ENCODE assay signal across 26 mouse cellular contexts in genomic region chr10:128642749-128643148, GRCm38 (mm10). TPM values are rescaled to one million over a fixed set of nuclear protein-coding genes. Genes with fewer than 3 reads are reported as not detected.
DNase-seq lines count a peak whose midpoint lies in the region; ATAC-seq lines count a peak whose summit lies in the region.
"Had no signal": no experiment of that assay in that cellular context is flagged by ENCODE, and none has a peak within 500 bp of the region (broad histone marks: within the 10 kb centered on the region; RNA-seq: fewer than 3 reads in every experiment).

No protein-coding gene starts in this region.

- no peak for ATAC-seq in hindbrain, embryonic 14.5 days (ENCODE audit: low FRiP score)
- no peak for ATAC-seq in hindbrain, embryonic 13.5 days (ENCODE audit: low FRiP score)
- ATAC-seq in neural tube, embryonic 13.5 days (ENCODE audit: low read depth), result no peak
- ATAC-seq in midbrain, embryonic 16.5 days, result no peak
- ATAC-seq: forebrain, embryonic 14.5 days; hindbrain, embryonic 16.5 days; intestine, postnatal 0 days had no signal

- H3K4me2 ChIP-seq in hindbrain, embryonic 14.5 days (replicated peaks), result no peak overlapping the region
- no peak overlapping the region; the same call in 1 of the 2 replicates for H3K4me2 ChIP-seq in hindbrain, embryonic 13.5 days
- peak overlapping the region; percentile 74; the same call in 1 of the 2 replicates for H3K4me2 ChIP-seq in neural tube, embryonic 13.5 days
- no peak overlapping the region for H3K4me2 ChIP-seq in midbrain, embryonic 16.5 days (ENCODE audit: low read length)
- H3K4me2 ChIP-seq: limb, embryonic 12.5 days; liver, embryonic 15.5 days; lung, embryonic 15.5 days had no signal

- WGBS in hindbrain, embryonic 14.5 days, result 88% methylated on average over 6 of the region's 6 CpGs
- WGBS in hindbrain, embryonic 13.5 days, result 86% methylated on average over 6 of the region's 6 CpGs
- WGBS in neural tube, embryonic 13.5 days, result 89% methylated on average over 6 of the region's 6 CpGs
- WGBS in midbrain, embryonic 16.5 days, result 87% methylated on average over 6 of the region's 6 CpGs

- no peaks in the 10 kb centered on the region for H3K9me3 ChIP-seq in hindbrain, embryonic 14.5 days (ENCODE audit: control insufficient read depth, low read length)
- no peaks in the 10 kb centered on the region for H3K9me3 ChIP-seq in hindbrain, embryonic 13.5 days
- no peaks in the 10 kb centered on the region for H3K9me3 ChIP-seq in neural tube, embryonic 13.5 days
- no peaks in the 10 kb centered on the region for H3K9me3 ChIP-seq in midbrain, embryonic 16.5 days (replicated peaks; ENCODE audit: control insufficient read depth, low read length, poor library complexity, severe bottlenecking)
- H3K9me3 ChIP-seq: heart, embryonic 10.5 days; heart, embryonic 15.5 days; limb, embryonic 12.5 days; liver, embryonic 15.5 days; lung, embryonic 15.5 days had no signal

- no peak overlapping the region for H3K27ac ChIP-seq in hindbrain, embryonic 14.5 days
- no peak overlapping the region for H3K27ac ChIP-seq in hindbrain, embryonic 13.5 days
- H3K27ac ChIP-seq in neural tube, embryonic 13.5 days (replicated peaks), result no peak overlapping the region
- H3K27ac ChIP-seq in midbrain, embryonic 16.5 days (ENCODE audit: low read length), result no peak overlapping the region
- H3K27ac ChIP-seq: heart, embryonic 15.5 days; limb, embryonic 12.5 days; liver, embryonic 15.5 days; lung, embryonic 15.5 days had no signal

- no peak overlapping the region for H3K4me3 ChIP-seq in hindbrain, embryonic 14.5 days (replicated peaks; ENCODE audit: low read length)
- no peak overlapping the region for H3K4me3 ChIP-seq in hindbrain, embryonic 13.5 days
- no peak overlapping the region for H3K4me3 ChIP-seq in neural tube, embryonic 13.5 days
- no peak overlapping the region for H3K4me3 ChIP-seq in midbrain, embryonic 16.5 days (ENCODE audit: low read depth, low read length)
- H3K4me3 ChIP-seq: heart, embryonic 10.5 days; heart, embryonic 15.5 days; limb, embryonic 12.5 days; liver, embryonic 15.5 days; lung, embryonic 15.5 days had no signal

- no peaks in the 10 kb centered on the region for H3K27me3 ChIP-seq in hindbrain, embryonic 14.5 days (ENCODE audit: control insufficient read depth, insufficient read depth, low read length)
- no peaks in the 10 kb centered on the region for H3K27me3 ChIP-seq in hindbrain, embryonic 13.5 days
- no peaks in the 10 kb centered on the region for H3K27me3 ChIP-seq in neural tube, embryonic 13.5 days
- no peaks in the 10 kb centered on the region for H3K27me3 ChIP-seq in midbrain, embryonic 16.5 days (ENCODE audit: control insufficient read depth, insufficient read depth, low read depth, low read length)
- H3K27me3 ChIP-seq: heart, embryonic 15.5 days; limb, embryonic 12.5 days had no signal

- peaks cover 28% of the 10 kb centered on the region for H3K4me1 ChIP-seq in hindbrain, embryonic 14.5 days (replicated peaks; ENCODE audit: control insufficient read depth, insufficient read depth, low read length)
- H3K4me1 ChIP-seq in hindbrain, embryonic 13.5 days (replicated peaks), result peaks cover 47% of the 10 kb centered on the region
- peaks cover 46% of the 10 kb centered on the region for H3K4me1 ChIP-seq in neural tube, embryonic 13.5 days (replicated peaks)
- H3K4me1 ChIP-seq in midbrain, embryonic 16.5 days (ENCODE audit: control insufficient read depth, insufficient read depth, low read length), result peaks cover 27% of the 10 kb centered on the region

- 0 out of 2 replicates have a peak overlapping the region, but pooled peaks have one; percentile 20 for H3K9ac ChIP-seq in hindbrain, embryonic 14.5 days
- no peak overlapping the region for H3K9ac ChIP-seq in hindbrain, embryonic 13.5 days
- 0 out of 2 replicates have a peak overlapping the region, but pooled peaks have one; percentile 22 for H3K9ac ChIP-seq in neural tube, embryonic 13.5 days
- peak overlapping the region; percentile 2; the same call in 1 of the 2 replicates for H3K9ac ChIP-seq in midbrain, embryonic 16.5 days (ENCODE audit: low read depth, low read length)
- H3K9ac ChIP-seq: heart, embryonic 15.5 days; limb, embryonic 12.5 days; liver, embryonic 15.5 days; lung, embryonic 15.5 days had no signal

- DNase-seq in hindbrain, embryonic 14.5 days (ENCODE audit: low spot score), result no peak
- no peak for DNase-seq in neural tube, embryonic 10.5 days (ENCODE audit: extremely low spot score, low spot score)
- no peak for DNase-seq in lung, adult 18-20 months
- DNase-seq in right cerebral cortex, adult 2 months (ENCODE audit: low spot score in 2 of 2), result no peak
- DNase-seq: adrenal gland, adult 8-10 months; cerebellum, adult 2 months; cerebellum, postnatal 14 days; gastrocnemius, postnatal 25 days; heart, adult 11 months; kidney, adult 9 months; kidney, postnatal 10 days; layer of hippocampus, adult 9-11 months; right cerebral cortex, adult 18-20 months; thymus, adult 2 months; thymus, postnatal 36 days had no signal

- H3K36me3 ChIP-seq in hindbrain, embryonic 14.5 days (replicated peaks; ENCODE audit: control insufficient read depth, insufficient read depth), result peaks cover 48% of the 10 kb centered on the region
- peaks cover 42% of the 10 kb centered on the region for H3K36me3 ChIP-seq in hindbrain, embryonic 13.5 days
- H3K36me3 ChIP-seq in neural tube, embryonic 13.5 days, result peaks cover 47% of the 10 kb centered on the region
- peaks cover 31% of the 10 kb centered on the region for H3K36me3 ChIP-seq in midbrain, embryonic 16.5 days (ENCODE audit: control insufficient read depth, insufficient read depth, low read length)
- H3K36me3 ChIP-seq: heart, embryonic 15.5 days; liver, embryonic 15.5 days; lung, embryonic 15.5 days had no signal

RNA-seq across cellular contexts. Expression of gene Ikzf4, which starts 3.0 kb away (rescaled TPM):
- polyA plus RNA-seq in hindbrain, embryonic 14.5 days (2014; fragmentation: Nextera tagmentation; extraction: Ambion mirVana), result 17.2 and 18.1 TPM in 2 replicates
- polyA plus RNA-seq in hindbrain, embryonic 13.5 days (2015; fragmentation: Nextera tagmentation; extraction: Ambion mirVana), result 14.6 and 15.2 TPM in 2 replicates
- 12.1 and 13.2 TPM in 2 replicates for polyA plus RNA-seq in neural tube, embryonic 13.5 days (2015; fragmentation: Nextera tagmentation; extraction: Ambion mirVana)
- polyA plus RNA-seq in midbrain, embryonic 16.5 days (2015; fragmentation: Nextera tagmentation; extraction: Ambion mirVana), result 23.1 and 23.5 TPM in 2 replicates

RNA-seq across cellular contexts. Expression of gene Rps26, which starts 16.2 kb away (rescaled TPM):
- polyA plus RNA-seq in hindbrain, embryonic 14.5 days (2014; fragmentation: Nextera tagmentation; extraction: Ambion mirVana), result 450 and 573 TPM in 2 replicates
- 482 and 485 TPM in 2 replicates for polyA plus RNA-seq in hindbrain, embryonic 13.5 days (2015; fragmentation: Nextera tagmentation; extraction: Ambion mirVana)
- 407 and 470 TPM in 2 replicates for polyA plus RNA-seq in neural tube, embryonic 13.5 days (2015; fragmentation: Nextera tagmentation; extraction: Ambion mirVana)
- polyA plus RNA-seq in midbrain, embryonic 16.5 days (2015; fragmentation: Nextera tagmentation; extraction: Ambion mirVana), result 295 and 315 TPM in 2 replicates

RNA-seq across cellular contexts. Expression of gene Suox, which starts 31.1 kb away (rescaled TPM):
- 11.5 and 12.7 TPM in 2 replicates for polyA plus RNA-seq in hindbrain, embryonic 14.5 days (2014; fragmentation: Nextera tagmentation; extraction: Ambion mirVana)
- polyA plus RNA-seq in hindbrain, embryonic 13.5 days (2015; fragmentation: Nextera tagmentation; extraction: Ambion mirVana), result 14.4 and 14.6 TPM in 2 replicates
- polyA plus RNA-seq in neural tube, embryonic 13.5 days (2015; fragmentation: Nextera tagmentation; extraction: Ambion mirVana), result 17.3 and 17.5 TPM in 2 replicates
- 13.4 and 13.7 TPM in 2 replicates for polyA plus RNA-seq in midbrain, embryonic 16.5 days (2015; fragmentation: Nextera tagmentation; extraction: Ambion mirVana)

RNA-seq across cellular contexts. Expression of gene Erbb3, which starts 53.3 kb away (rescaled TPM):
- 1.5 and 1.8 TPM in 2 replicates for polyA plus RNA-seq in hindbrain, embryonic 14.5 days (2014; fragmentation: Nextera tagmentation; extraction: Ambion mirVana)
- polyA plus RNA-seq in hindbrain, embryonic 13.5 days (2015; fragmentation: Nextera tagmentation; extraction: Ambion mirVana), result 3.0 and 3.5 TPM in 2 replicates
- polyA plus RNA-seq in neural tube, embryonic 13.5 days (2015; fragmentation: Nextera tagmentation; extraction: Ambion mirVana), result 9.5 and 9.9 TPM in 2 replicates
- 0.41 and 0.47 TPM in 2 replicates for polyA plus RNA-seq in midbrain, embryonic 16.5 days (2015; fragmentation: Nextera tagmentation; extraction: Ambion mirVana)

RNA-seq across cellular contexts. Expression of gene Rab5b, which starts 53.3 kb away (rescaled TPM):
- 95.6 and 109 TPM in 2 replicates for polyA plus RNA-seq in hindbrain, embryonic 14.5 days (2014; fragmentation: Nextera tagmentation; extraction: Ambion mirVana)
- polyA plus RNA-seq in hindbrain, embryonic 13.5 days (2015; fragmentation: Nextera tagmentation; extraction: Ambion mirVana), result 99.1 and 101 TPM in 2 replicates
- 103 and 104 TPM in 2 replicates for polyA plus RNA-seq in neural tube, embryonic 13.5 days (2015; fragmentation: Nextera tagmentation; extraction: Ambion mirVana)
- 119 and 128 TPM in 2 replicates for polyA plus RNA-seq in midbrain, embryonic 16.5 days (2015; fragmentation: Nextera tagmentation; extraction: Ambion mirVana)
